Mouse (Mus musculus): ENCODE results near the gene Ggps1.

Ggps1 gene

DNA sequence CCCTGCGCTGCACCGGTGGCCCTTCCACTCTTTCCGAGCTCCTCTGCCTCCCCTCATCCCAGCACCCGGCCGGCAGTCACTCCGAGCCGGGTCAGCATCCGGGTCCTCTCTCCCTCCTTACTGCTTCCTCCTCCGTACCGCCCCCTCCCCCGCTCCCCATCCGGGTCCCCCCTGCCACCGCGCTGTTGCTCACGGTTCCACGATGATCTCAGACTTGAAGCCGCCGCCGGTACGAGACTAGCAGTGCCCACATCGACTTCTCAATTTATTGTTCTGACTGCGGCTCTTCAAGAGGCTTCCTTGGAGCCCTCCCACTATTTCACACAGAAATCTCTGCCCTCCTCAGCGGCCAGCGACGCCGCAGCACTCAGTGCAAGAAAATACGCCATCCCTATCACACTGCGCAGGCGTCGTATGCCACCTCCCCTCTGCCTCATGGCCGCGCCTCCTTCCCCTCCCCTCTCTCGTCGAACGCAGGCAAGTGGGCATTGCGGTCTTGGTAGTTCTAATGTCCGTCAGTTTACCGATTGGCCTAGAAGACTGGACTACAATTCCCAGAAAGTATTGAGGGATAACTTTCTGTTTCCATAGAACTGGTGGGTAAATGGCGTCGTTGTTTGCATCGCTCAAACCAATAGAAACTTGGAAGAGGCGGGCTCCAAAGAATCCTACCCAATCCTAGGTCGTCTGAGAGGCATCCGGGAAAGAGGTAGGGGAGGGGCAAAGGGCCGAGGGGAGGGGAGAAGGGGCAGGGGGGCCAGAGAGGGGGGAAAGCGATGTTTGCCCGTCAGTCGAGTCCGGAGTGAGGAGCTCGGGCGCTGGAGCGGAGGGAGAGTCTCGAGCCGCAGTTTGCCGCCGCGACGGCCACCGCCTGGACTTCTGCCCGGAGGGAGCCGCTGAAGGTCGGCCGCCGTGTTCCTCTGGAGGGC, at the start of gene Ggps1, which contains the start of gene Arid4b:
Gene Ggps1, minus strand, starts transcription at position 476 of the 929 bp plus-strand sequence.
Gene Arid4b, plus strand, starts transcription at position 220 of the 929 bp plus-strand sequence.
- DNase-seq, result peak; percentile 95

DNA sequence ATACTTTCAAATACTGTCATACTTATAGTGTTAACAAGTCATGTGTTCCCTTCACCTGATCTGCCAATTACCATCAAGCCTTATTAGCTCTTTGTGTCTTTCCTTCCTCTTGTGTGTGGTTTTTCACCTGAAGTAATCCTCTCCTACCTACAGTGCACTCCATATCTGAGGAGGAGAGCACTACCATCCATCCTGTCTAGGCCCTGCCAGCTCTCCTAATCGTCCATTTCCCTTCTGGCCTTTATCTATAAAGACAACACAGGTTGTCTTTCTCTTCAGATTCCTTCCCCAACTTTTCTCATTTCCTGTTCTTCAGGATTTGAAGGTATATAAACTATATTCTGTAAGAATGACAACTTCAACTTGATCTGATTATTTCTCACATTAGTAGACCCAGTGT, 47.9 kb upstream of the Ggps1 start:
- DNase-seq, result no peak

DNA sequence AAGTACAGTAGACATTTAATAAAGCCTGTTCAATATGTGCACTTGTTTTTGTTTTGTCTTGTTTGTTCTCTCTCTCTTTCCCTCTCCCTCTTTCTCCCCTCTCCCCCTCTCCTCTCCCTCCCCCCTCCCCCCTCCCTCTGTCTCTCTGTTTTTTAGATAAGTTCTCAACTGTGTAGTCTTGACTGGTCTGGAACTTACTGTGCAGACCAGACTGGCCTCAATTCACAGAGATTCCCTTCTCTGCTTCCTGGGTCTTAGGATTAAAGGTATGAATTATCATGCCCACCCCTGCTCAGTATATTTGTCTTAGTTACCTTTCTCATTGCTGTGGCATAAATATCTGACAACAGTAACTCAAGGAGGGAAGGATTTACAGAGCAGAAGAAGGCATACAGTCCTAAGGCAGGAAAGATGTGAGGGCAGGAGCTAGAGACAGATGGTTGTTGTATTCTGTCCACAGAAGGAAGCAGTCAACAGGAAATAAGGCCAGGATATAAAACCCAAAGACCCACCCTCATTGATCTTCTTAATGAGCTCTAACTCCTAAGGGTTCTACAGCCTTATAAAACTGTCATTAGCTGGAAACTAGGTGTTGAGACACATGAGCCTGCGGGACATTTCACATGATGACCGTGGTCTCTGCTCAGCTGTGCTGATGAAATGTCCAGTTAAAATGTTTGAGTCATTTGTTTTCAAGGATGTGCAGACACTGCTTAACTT, 47.0 kb upstream of the Ggps1 start:
- no peak for DNase-seq

DNA sequence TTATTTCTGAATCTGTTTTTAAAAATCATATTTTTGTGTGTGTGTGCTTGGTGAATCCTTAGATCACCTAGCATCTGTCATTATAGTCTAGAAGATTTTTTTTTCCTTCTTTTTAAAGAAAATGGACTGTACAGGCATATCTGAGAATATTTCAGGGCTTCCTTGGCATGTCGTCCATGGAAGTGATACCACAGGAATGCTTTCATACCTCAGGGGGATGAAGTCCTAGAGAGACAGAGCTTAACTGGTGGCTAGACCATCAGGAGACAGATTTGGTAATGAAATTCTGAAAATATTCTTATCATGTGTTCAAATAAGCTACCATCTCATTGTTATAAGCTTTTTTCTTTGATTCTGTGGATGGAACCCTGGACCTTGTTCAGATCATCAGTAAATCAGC, 39.7 kb upstream of the Ggps1 start:
- no peak for DNase-seq

DNA sequence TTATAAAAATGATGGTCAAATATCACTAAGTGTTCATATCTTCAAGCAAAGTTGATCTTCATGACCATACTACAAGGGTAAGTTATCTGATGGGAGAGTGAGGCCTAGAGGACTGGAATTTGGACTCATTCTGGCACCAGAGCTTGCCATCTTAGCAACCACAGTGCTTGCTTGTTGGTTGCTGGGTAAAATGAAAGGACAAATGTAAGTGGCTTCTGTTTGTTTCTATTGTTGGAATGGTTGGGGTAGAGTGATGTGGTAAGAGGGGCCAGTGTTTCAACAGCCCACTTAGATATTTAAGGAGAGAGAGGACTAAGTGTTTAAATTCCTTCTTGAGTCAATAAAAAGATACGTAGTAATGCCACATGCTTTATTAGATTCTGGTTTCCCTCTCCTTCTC, 25.4 kb upstream of the Ggps1 start:
- DNase-seq, result no peak

DNA sequence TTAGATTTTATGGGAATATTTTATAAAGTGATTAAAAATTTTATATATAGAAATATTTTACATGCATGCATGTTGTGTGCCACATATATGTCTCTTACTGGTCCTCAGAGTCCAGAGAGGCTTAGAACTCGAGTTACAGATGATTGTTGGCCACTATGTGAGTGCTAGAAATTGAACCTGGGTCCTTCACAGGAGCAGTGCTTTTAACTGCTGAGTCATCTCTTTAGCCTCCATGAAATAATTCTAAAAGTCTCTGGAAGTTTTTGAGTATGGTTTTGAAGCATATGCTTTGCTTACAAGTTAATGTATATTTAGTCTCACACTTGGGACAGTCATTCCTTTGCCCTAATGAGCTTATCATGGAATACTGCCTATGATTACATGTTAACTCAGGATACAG, 12.0 kb upstream of the Ggps1 start:
- no peak for DNase-seq

DNA sequence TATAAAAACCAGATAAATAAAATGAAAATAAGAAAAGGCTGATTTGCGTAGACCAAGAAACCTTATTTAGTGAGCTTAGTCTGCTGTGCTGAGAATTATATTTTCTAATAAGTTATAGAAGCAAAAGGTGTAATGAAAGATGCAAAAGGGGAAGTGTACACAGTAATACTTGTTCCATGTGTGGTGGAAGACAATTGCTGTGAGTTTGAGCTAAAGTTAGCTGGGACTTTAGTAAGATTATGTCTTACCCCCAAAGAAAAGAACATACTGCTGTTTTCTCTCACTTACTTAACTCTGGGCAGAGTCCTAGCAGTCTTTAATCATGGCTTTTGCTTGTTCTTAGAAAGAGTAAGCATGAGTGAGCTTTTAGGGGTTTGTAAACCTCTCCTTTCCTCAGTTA, 11.1 kb upstream of the Ggps1 start:
- DNase-seq, result no peak

DNA sequence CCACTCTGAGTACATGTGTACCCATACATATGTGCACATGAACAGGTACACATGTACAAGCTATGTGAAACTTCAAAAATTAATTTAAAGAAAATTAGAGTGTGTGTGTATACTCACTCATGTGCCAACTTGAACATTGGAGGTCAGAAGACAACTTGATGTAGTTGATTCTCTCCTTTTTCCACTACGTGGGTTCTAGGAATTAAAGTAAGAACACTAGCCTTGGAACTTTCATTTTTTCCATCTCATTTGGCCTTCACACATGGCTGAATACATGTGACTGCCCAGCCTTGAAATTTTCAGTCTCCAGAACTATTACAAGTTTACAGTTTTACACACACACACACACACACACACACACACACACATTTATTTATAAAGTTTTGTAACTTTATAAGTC, 6.0 kb upstream of the Ggps1 start:
- DNase-seq, result no peak

DNA sequence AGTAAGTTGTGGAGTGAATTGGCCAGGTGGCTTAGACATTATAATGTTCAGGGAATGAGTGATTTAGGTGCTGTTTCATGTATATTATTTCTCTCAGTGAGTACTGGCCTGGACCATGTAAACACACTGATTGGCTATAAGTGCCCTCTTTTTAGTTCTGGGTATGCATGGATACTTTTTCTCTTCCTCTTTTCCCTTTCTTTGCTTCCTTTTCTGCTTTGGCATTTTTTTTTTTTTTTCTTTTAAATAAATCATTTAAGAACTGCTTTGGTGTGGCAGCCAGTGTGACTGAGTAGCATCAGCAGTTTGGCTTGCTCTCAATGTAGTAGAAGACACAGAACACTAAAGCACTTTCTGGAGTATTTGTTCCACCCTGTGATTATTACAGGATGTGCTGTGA, 4.7 kb upstream of the Ggps1 start:
- DNase-seq, result no peak

DNA sequence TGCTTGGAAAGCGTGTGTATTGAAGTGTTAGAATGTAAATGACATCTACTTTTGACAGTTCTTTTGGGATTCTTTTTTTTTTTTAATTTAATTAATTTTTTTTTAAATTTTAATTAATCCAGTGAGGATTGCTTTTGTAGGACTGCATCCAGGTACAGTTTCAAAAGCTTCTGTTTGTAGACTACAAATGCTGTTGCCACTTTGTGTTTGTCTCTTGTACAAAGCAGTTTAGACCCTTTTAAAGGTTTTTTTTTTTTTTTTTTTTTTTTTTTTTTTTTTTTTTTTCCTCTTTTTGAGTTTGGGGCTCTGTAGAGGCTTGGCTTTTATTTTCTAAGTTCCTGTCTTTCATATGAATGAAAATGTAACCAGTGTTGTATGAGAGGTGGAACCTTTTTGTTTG, 2.4 kb upstream of the Ggps1 start:
- no peak for DNase-seq

DNA sequence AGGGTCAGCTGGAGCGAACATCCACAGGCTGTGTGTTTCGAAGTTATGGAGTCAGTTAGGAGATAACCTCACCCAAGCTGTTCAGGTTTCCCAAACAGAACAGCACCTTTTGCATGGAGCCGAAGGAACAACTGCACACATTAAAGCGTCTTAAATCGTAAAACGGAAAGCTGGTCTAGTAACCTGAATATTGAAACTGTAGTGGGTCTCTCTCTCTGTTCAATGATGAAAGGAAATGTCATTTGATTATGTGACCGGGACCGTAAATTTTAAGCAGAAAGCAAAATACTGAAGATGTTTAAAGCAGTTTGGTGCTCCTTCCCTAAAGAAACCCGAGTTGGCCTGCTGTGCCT, 1.7 kb upstream of the Ggps1 start:
- DNase-seq, result no peak

DNA sequence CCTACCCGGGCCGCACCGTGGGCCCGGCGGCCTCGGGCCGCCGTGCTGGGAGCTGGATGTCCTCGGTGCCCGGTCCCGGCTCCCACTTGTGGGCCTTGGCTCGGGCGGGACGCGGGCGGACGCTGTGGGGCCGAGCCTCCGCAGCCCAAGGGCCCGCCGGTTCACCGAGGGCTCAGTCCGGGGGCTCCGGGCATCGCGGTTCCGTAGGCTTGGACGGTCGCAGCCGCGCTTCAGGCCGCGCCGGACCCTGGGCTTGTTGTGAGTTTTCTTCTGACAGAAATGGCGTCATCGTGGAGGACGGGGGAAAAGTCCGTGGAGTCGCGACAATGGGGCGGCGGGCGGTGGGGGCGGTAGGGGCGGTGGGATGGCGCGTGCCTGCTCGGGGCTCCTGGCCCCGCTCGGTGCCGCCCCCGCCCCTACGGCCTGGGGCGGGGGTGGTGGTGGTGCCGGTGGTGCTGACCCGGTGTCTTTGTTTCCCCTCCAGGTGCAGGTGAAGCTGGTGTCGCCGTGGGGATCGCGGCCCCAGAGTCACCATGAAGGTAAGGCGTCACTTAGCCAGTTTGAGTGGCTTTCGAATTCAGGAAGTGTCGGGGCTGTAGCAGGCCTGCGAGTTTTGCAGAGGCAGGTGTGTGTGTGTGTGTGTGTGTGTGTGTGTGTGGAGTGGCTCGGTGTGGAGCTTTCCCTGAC, 1.2 kb upstream of the Ggps1 start:
- peak; percentile 46 for DNase-seq

DNA sequence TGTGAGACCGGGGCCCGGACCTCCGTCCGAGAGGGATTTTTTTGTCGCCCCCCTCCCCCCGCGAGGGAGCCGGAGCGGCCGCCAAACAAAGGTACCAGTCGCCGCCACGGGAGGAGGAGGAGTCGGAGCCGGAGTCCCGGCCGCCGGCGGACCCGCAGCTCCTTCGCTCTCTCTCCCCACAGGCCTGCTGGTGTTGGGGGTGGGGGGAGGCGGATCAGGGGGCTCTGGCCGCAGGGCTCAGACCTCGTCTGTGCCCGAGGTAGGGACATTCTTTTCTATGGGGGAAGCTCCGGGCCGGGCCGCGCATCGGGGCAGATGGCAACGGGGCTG, 619 bp upstream of the Ggps1 start:
- no peak for DNase-seq

DNA sequence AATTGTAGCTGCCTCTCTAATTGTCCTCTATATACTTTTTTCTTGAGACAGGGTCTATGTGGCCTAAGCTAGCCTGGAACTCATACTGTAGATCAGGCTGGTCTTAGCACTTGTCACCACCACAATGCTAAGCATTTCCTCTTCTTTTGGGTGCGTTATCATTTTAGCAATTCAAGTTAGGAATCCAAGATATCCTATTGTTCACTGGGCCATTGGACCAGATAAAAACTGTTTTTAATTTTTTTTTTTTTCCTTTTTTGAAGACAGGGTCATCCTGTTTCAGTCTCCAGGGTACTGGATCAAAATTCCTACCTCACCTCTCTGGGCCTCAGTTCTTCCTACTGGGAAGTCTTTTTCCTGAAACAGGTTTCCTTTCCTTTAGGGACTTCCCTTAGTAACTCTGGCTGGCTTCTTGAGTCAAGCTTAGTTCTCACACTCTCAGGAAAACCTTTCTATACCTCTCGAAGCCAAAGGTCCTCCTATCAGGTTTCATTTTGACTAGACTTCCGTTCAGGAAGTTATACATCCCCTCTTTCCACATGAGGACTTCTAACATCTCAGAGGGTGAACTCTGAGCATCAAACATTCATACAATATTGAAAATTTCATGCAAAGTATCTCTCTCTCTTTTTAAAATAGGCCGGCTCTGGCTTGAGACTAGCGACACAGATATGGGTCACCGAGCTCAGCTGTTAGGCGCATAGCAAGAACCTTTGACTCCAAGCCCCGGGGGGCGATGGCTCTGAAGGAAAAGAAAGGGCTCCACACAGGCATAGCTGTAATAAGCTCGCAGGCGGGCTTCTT, 877 bp downstream of the Ggps1 start:
- peak; percentile 15 for DNase-seq

DNA sequence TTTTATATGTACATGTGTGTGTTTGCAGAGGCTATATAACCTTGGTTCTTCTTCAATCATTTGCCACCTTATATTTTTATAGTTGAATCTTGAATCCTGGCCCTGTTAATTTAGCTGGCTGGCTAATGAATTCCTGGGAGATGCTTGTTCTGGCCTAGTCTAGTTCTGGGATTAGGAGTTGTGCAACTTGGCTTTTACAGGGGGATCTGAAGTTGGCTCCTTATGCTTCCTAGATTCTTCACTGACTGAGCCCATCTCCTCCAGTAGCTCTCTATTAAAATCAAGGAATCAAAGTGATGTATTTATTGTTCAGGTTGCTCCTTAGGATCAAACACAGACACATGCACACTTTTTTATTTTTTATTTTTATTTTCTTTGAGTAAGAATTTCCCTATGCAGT, 3.7 kb downstream of the Ggps1 start:
- no peak for DNase-seq

DNA sequence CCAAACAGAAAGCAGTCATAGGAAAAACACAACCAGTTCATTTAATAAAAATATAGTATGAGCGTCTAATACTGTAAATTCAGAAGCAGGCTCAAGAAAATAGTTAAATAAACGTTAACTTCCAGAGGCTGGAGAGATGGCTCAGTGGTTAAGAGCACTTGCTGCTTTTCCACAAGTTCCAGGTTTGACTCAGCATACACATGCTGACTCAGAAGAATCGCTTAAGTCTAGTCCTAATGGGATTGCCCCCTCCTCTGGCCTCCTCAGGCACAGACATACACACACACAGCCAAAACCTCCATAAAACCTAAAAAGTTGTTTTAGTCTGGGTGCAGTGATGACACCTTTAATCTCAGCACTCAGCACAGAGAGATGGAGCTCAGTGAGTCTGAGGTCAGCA, 6.5 kb downstream of the Ggps1 start:
- no peak for DNase-seq

DNA sequence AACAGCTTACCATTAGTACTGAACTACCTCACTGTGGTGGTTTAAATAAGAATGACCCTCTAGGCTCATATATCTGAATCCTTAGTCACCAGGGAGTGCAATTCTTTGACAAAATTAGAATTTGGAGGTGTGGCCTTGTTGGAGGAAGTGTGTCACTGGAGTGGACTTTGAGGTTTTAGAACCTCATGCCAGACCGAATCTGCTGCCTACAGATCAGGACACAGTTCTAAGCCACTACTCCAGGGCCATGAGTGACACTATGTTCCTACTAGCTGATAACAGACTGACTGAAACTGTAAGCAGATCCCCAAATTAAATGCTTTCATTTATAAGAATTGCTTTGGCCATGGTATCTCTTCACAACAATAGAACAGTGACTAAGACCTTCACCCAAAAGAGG, 13.4 kb downstream of the Ggps1 start:
- no peak for DNase-seq

DNA sequence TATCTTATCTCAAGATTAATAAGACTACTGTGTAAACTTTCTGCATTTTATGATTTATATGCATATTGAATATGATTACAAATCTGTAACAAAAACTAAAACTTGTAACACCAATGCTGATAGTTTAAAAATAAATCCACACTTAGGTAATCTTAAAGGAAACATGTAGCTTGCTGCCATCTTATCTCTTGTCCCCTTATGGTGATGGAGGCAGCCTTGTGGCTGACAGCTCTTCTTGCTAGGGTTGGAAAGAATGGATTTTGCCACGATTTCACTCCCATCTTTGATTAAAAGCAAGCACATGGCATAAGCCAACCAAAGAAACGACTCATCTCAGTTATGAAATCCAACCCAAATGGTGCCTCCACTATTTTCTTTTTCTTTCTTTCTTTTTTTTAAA, 18.8 kb downstream of the Ggps1 start:
- no peak for DNase-seq

DNA sequence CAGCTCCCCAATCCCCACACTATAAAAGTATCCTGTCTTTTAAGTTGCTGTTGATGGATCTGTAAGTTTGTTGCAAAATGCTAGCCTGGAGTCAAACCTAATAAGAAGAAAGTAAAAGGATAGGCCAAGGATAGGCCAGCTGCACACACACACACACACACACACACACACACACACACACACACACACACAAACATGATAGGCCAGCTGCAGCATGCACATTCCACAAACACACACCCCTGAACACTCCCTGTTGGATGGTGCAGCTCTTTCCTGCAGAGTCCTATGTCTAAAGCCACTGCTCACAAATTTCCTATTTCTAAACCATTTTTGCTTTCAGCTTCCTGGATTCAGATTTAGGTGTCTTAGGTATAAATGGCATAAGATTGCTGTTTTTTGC, 19.4 kb downstream of the Ggps1 start:
- no peak for DNase-seq

DNA sequence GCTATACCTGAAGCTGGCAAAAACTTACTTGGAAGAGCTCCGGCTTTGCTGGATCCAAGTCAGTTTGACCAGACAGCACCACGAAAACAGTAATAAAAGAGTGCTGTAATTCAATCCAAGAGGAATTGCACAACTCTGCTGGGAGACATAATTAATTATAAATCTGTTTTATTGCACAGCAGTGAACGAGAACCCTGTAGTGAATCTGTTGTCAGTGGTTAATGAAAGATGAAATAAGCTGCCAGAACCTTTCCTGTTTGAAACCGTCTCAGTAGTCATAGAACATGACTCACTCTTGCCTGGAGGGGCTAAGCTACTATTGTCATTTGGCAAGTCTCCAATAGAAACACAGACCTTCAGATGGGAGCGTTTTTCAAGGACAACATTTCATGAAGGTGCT, 23.1 kb downstream of the Ggps1 start:
- no peak for DNase-seq

DNA sequence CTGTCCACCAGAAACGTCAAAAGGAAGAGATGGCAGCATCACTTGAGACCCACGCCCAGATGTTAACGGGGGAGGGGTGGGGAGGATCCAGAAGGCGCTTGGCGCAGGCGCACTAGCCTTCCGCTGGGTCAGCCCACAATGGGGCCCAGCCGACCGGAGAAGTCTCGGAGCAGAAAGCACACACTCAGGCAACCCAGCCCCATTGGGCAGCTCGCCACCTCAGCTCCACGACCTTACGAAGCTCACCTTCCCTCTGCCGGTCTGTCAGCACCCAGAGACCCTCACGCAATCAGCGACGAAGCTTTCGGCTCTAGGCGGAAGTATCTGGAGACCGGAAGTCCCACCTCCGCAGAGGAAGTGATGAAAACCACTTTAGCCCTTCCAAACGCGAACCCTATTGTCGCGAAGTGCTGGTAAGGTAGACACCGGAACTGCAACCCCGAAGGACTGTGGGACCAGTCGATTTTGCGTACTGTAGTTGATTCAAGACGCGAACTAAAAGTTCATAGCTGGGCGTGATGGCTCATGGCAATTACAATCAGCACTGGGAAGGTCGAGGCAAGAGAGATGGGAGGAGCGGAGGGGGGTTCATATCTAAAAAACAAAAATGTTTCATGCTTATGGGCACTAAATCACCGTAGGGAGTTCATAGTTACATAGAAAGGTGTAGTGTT, 23.9 kb downstream of the Ggps1 start, which contains the start of gene Tbce:
Gene Tbce, minus strand, starts transcription at position 347 of the 674 bp plus-strand sequence.
- peak; percentile 90 for DNase-seq

DNA sequence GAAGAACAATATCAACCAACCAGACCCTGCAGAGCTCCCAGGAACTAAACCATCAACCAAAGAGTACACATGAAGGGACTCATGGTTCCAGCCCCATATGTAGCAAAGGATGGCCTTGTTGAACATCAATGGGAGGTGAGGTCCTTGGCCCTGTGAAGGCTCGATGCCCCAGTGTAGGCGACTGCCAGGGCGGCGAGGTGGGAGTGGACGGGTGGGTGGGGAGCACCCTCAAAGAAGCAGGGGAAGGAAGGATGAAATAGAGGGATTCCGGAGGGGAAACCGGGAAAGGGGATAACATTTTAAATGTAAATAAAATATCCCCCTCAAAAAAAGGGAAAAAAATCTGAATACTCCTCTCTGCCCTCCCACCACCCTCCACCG, 24.4 kb downstream of the Ggps1 start:
- peak; percentile 16 for DNase-seq
